ENCODE assay signal across 27 mouse cellular contexts in the genomic region with DNA sequence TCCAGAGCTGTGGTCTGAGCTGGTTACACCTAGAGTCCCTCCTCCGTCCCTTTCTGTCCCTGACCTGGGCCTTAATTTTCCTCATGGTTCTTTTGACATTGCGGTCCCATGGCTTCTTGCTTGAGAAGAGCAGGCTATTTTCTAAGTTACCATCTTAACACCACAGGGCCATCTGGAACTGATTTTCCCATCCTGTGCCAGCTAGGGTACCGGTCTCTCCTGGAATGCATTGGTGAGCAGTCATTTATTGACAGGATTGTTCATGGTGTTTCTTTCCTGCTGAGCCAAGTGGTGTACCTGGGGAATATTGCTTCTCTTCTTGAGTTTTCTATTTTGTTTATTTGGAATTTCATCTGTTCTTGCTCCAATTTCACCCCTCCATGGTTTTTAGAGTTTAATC.
A peak's percentile ranks its signal among the peaks of the same experiment; 100 is the strongest.
DNase-seq lines count a peak whose midpoint lies in the region; ATAC-seq and TF ChIP-seq lines count a peak whose summit lies in the region.
"Had no signal": no experiment of that assay in that cellular context is flagged by ENCODE, and none has a peak within 500 bp of the region (broad histone marks: within the 10 kb centered on the region; RNA-seq: fewer than 3 reads in every experiment).

No protein-coding gene starts in this region.

- no peak overlapping the region for H3K4me3 ChIP-seq in kidney, adult 2 months (ENCODE audit: insufficient read depth, low read depth, low read length)
- no peak overlapping the region for H3K4me3 ChIP-seq in kidney, embryonic 15.5 days (replicated peaks)
- H3K4me3 ChIP-seq: forebrain, embryonic 10.5 days; forebrain, embryonic 13.5 days; heart, adult 2 months; heart, embryonic 10.5 days; heart, embryonic 13.5 days had no signal

- no peak overlapping the region for H3K4me2 ChIP-seq in kidney, embryonic 15.5 days
- H3K4me2 ChIP-seq: forebrain, embryonic 13.5 days; heart, embryonic 13.5 days; hindbrain, embryonic 14.5 days had no signal

- no peak overlapping the region for H3K9ac ChIP-seq in kidney, embryonic 15.5 days
- H3K9ac ChIP-seq: forebrain, embryonic 13.5 days; heart, embryonic 13.5 days; hindbrain, embryonic 14.5 days had no signal

- no peaks in the 10 kb centered on the region for H3K36me3 ChIP-seq in kidney, adult 2 months (ENCODE audit: control insufficient read depth, insufficient read depth, low read length)
- H3K36me3 ChIP-seq in kidney, embryonic 15.5 days = no peaks in the 10 kb centered on the region
- H3K36me3 ChIP-seq: forebrain, embryonic 10.5 days; G1E; heart, embryonic 10.5 days; heart, embryonic 13.5 days had no signal

- no peak for ATAC-seq in kidney, embryonic 15.5 days (replicated peaks; ENCODE audit: low FRiP score)
- ATAC-seq: forebrain, embryonic 13.5 days; forebrain, embryonic 16.5 days; hindbrain, postnatal 0 days; Patski had no signal

- no peaks in the 10 kb centered on the region for H3K27me3 ChIP-seq in kidney, adult 2 months (replicated peaks; ENCODE audit: control insufficient read depth, insufficient read depth, low read length)
- no peaks in the 10 kb centered on the region for H3K27me3 ChIP-seq in kidney, embryonic 15.5 days
- H3K27me3 ChIP-seq: forebrain, embryonic 13.5 days; heart, embryonic 13.5 days; Patski had no signal

- H3K9me3 ChIP-seq in kidney, embryonic 15.5 days (replicated peaks) = no peaks in the 10 kb centered on the region
- H3K9me3 ChIP-seq: forebrain, embryonic 10.5 days; forebrain, embryonic 13.5 days; G1E; heart, embryonic 10.5 days; heart, embryonic 13.5 days had no signal

- H3K4me1 ChIP-seq in kidney, adult 2 months (ENCODE audit: control insufficient read depth, insufficient read depth, low read length) = no peaks in the 10 kb centered on the region
- H3K4me1 ChIP-seq in kidney, embryonic 15.5 days = peaks cover 1% of the 10 kb centered on the region; the same call in 1 of the 2 replicates
- H3K4me1 ChIP-seq: forebrain, embryonic 13.5 days had no signal

- TF ChIP-seq CTCF in kidney, adult 2 months (conservative IDR thresholded peaks at IDR 0.05; ENCODE audit: insufficient read depth, insufficient read length, low read depth, low read length) = no peak

- TF ChIP-seq POLR2A in kidney, adult 2 months (IDR thresholded peaks at IDR 0.05; ENCODE audit: low read depth, low read length) = no peak

- WGBS in kidney, adult 2 months = 80% methylated on average over 3 of the region's 3 CpGs
- 92% methylated on average over 3 of the region's 3 CpGs for WGBS in kidney, embryonic 15.5 days

- DNase-seq in embryo, embryonic 10 days (ENCODE audit: low spot score) = peak; percentile 52
- DNase-seq in embryo, embryonic 9.5 days (ENCODE audit: extremely low spot score) = no peak
- DNase-seq in kidney, adult 2 months = peak; percentile 59
- DNase-seq in kidney, postnatal 36 days = peak; percentile 23 to 37
- DNase-seq in kidney, postnatal 25 days = no peak
- DNase-seq in layer of hippocampus, adult 11-12 months (ENCODE audit: low spot score) = no peak
- DNase-seq: adrenal gland, postnatal 10 days; adrenal gland, postnatal 36 days; B cell, adult 2 months; cerebellum, adult 18-20 months; cerebellum, adult 9-10 months; cerebellum, postnatal 14 days; gastrocnemius, postnatal 10 days; gastrocnemius, postnatal 36 days; heart, adult 2 months; heart, postnatal 14 days; heart, postnatal 4 days had no signal

- H3K27ac ChIP-seq in kidney, adult 2 months (ENCODE audit: insufficient read depth, low read depth, low read length) = no peak overlapping the region
- H3K27ac ChIP-seq in kidney, embryonic 15.5 days = no peak overlapping the region
- H3K27ac ChIP-seq: forebrain, embryonic 10.5 days; forebrain, embryonic 13.5 days; heart, adult 2 months; heart, embryonic 10.5 days; heart, embryonic 13.5 days; hindbrain, embryonic 14.5 days; hindbrain, postnatal 0 days had no signal

Comparison
In these comparisons a context has a peak if more than half of its experiments do, and no peak if none do; other contexts are left out.
1. DNase-seq: peak in embryo, embryonic 10 days (single experiment), kidney, adult 2 months (single experiment) and kidney, postnatal 36 days (2 of 2); none in embryo, embryonic 9.5 days (single experiment), kidney, postnatal 25 days (0 of 2) and layer of hippocampus, adult 11-12 months (single experiment).